Mouse (Mus musculus) liver, embryonic 18 days (tissue): ENCODE data around the gene Lrrc8a. TPM values are rescaled to one million over a fixed set of nuclear protein-coding genes. Genes with fewer than 3 reads are reported as not detected.

ENCODE experiments used
- polyA plus RNA-seq: library from polyadenylated mRNA; depleted of rRNA; stranded (reverse); fragments of >200 nt; gene quantifications from 2 replicates; pipeline ENCODE4 v1.2.3, GENCODE M21; 2012; rRNA removed

Gene Lrrc8a
- 4.5 and 4.6 TPM in 2 replicates for polyA plus RNA-seq

DNA sequence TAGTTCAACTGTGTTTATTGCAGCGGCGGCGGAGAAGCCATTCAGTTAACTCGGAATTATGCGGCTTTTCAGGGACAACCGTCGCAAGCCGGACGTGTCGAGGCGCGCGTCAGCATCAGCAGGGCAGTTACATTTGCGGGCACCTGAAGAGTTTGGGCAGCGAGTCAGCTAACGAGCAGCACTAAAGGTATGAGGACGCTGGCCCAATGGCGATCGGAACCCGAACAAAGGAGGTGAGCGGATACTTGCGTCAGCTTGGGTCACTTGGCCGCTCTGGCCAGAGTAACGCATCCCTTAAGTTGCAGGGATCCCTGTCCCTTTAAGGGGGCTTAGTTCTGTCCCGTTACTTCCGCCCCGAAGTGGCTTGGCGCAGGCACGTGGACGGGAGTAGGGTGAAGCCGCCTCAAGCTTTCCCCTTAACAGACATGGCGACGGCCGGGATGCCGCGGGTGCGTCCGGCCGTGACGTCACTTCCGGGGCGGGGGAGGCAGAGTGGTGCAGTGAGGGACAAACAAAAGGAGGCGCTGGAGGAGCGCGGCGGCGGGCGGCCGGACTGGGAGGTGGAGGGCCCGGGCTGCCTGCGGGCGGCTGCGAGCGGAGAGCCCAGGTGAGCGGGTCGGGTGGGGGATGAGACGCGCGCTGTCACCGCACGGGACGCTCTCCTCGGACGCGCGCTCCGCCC is at the start of gene Lrrc8a:
Gene Lrrc8a (plus strand): TSS at position 517 of the 682 bp plus-strand sequence.

DNA sequence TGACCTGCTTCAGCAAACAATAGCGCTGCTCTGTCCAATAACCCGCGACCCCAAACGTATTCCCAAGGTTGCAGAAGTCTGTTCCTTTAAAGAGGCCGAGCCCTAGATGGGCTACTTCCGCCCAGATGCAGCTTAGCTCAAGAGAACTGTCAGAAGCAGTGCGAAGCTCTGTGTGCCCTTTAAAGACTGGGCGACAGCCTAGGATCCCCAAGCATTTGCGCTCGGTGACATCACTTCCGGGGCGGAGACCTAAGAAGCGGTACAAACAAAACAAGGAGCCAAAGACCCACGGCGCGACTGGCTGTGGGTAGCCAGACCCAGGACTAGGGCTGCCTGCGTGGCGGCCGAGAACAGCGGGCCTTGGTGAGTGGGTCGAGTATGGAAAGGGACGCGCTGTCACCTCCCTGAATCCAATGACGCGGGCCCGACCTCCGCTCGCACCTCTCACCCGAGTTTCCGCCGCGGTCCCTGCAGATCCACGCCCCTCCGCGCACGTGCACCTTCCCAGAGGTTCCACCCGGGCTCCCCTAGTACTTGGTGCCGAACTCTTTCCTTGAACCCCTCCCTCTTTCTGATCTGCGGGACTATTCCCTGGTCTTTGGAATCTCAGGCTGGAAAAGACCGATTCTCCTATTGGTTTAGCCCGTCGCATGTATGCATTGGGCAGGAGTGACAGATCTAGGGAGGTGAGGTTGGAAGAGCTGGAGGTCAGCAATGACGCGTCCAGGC is 31.7 kb upstream of the Lrrc8a start, which contains the start of gene Kyat1:
Gene Kyat1 (minus strand): TSS at position 219 of the 729 bp plus-strand sequence.

DNA sequence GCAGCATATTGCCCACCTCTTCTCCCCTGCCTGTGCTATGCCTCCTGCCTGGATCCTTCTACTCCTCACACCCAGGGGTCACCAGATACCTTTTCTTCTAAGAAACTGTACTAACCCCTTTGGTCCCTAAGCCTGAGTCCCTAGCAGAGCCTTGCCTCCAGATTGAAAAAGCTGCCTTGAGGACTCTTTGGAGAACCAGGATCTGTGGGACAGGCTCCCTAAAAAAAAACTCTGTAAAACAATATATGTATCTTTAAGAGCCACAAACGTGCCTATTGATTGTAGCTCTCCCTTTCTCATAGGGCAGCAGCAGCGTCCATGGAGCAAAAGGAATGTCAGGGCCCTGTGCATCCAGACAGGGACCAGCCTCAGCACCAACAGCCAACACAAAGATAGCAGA is 2.8 kb downstream of the Lrrc8a start, which contains the start of gene Gm28035:
Gene Gm28035 (plus strand): TSS at position 301 of the 400 bp plus-strand sequence.

DNA sequence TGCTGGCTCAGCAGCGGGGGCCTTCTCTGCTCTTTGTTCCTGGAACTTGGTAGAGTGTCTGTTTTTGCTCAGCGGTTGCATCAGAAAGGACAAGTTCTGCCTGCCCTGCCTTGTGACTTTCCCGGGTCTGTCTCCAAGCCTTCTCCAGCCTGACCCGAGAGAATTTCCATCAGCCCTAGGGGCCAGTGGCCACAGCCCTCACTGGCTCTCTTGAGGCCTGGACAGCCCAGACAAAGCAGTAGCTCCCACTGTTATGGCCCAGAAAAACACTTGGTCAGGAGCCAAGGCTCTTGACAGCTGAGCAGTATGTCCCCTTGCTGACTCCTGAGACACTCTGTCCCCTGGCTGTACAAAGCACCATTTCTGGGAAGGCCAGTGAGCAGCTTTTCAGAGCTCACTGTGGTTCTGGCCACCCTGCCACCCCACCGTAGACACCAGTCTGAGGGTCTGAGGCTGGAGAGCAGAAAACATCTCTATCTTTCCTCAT is 28.3 kb downstream of the Lrrc8a start, which contains the start of gene Phyhd1:
Gene Phyhd1 (plus strand): TSS at position 437 of the 487 bp plus-strand sequence.

DNA sequence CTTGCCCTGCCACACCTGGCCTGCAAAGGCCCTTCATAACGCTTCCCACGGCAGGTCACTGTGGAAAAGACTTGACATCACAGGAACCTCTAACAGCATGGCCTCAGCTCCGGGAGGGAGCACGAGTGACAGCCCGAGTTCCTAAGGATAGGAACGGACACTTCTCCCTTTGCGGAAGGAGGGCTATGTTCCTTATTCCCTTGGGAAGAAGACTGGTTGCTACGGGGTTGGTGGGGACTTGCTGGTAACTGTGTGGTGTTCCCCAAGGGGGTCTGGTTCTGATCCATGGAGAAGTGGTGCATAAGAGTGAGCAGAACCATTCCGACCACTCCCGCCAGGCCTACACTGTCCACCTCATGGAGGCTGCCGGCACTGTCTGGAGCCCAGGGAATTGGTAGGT is 43.2 kb downstream of the Lrrc8a start, which contains the start of gene Gm28038:
Gene Gm28038 (plus strand): TSS at position 301 of the 400 bp plus-strand sequence.

DNA sequence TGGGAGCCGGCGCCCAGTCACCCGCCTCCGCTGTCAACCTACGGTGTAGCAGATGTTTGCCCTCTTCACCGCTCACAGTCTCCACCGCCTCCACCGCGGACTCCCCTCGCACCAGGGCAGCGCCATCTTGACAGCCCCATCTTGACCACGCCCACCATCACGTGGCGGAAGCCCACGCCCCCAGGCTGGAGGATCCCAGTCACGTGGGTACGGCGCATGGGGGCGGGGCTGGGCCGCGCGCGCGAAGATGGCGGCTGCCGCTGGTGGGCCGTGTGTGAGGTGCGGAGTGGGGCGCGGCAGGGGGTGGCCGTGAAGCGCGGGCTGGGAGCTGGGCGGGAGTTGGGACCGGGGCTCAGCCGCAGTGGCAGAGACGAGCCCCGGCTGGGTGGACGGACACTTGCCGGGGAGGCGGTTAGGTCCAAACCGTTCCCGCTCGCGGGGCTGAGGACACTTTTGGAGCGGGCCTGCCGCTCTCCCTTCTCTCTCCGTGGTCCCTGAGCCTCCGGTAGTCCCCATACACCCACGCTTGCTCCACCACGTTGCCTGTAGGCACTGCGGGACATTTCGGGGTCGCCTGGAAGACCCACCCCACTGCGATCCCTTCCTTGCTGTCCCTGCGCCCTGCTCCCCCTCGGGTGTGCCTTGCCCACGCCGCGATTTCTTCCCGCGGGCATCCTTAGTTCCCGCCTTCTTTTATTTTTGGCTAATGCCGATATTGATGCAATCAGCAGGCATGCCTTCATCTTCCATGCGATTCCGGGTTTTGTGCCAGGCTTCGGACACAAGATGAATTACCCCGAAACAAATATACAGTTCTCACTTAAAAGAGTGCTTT is 48.9 kb downstream of the Lrrc8a start, which contains the start of the genes Dolk and Nup188:
Gene Dolk (minus strand): TSS at position 143 of the 835 bp plus-strand sequence.
Gene Nup188 (plus strand): TSS at position 206 of the 835 bp plus-strand sequence.

Other genes with a start within 250 kb of the Lrrc8a start
- 5.3 and 5.4 TPM in 2 replicates for gene Wdr34, start 188.8 kb upstream of the Lrrc8a start, polyA plus RNA-seq
- 100 and 111 TPM in 2 replicates for gene Set, start 180.3 kb upstream of the Lrrc8a start, polyA plus RNA-seq
- gene Pkn3, start 160.0 kb upstream of the Lrrc8a start, polyA plus RNA-seq, result 2.3 and 2.7 TPM in 2 replicates
- 33.0 and 37.5 TPM in 2 replicates for gene Zdhhc12, start 144.1 kb upstream of the Lrrc8a start, polyA plus RNA-seq
- gene Zer1, start 113.1 kb upstream of the Lrrc8a start, polyA plus RNA-seq, result 8.0 and 9.3 TPM in 2 replicates
- gene Tbc1d13, start 104.0 kb upstream of the Lrrc8a start, polyA plus RNA-seq, result 12.2 and 12.7 TPM in 2 replicates
- 32.1 and 36.9 TPM in 2 replicates for gene Endog, start 66.2 kb upstream of the Lrrc8a start, polyA plus RNA-seq
- 14.3 and 15.6 TPM in 2 replicates for gene Spout1, start 59.3 kb upstream of the Lrrc8a start, polyA plus RNA-seq
- 57.7 and 63.7 TPM in 2 replicates for gene Kyat1, start 31.9 kb upstream of the Lrrc8a start, polyA plus RNA-seq
- 2.3 and 2.4 TPM in 2 replicates for gene Gm28035, start 2.9 kb downstream of the Lrrc8a start, polyA plus RNA-seq
- 54.6 and 54.7 TPM in 2 replicates for gene Phyhd1, start 28.5 kb downstream of the Lrrc8a start, polyA plus RNA-seq
- not detected in 2 replicates for gene Gm28038, start 43.3 kb downstream of the Lrrc8a start, polyA plus RNA-seq
- 6.3 and 6.7 TPM in 2 replicates for gene Dolk, start 48.6 kb downstream of the Lrrc8a start, polyA plus RNA-seq
- 8.1 and 9.4 TPM in 2 replicates for gene Nup188, start 48.7 kb downstream of the Lrrc8a start, polyA plus RNA-seq
- gene Sh3glb2, start 121.6 kb downstream of the Lrrc8a start, polyA plus RNA-seq, result 18.8 and 21.4 TPM in 2 replicates
- gene Miga2, start 126.5 kb downstream of the Lrrc8a start, polyA plus RNA-seq, result 5.9 and 7.3 TPM in 2 replicates
- 12.5 and 13.9 TPM in 2 replicates for gene Dolpp1, start 154.5 kb downstream of the Lrrc8a start, polyA plus RNA-seq
- gene Crat, start 178.1 kb downstream of the Lrrc8a start, polyA plus RNA-seq, result 27.3 and 30.7 TPM in 2 replicates
- gene Ptpa, start 178.3 kb downstream of the Lrrc8a start, polyA plus RNA-seq, result 44.6 and 49.8 TPM in 2 replicates
- gene Ier5l, start 236.5 kb downstream of the Lrrc8a start, polyA plus RNA-seq, result 1.0 and 1.2 TPM in 2 replicates